Mouse (Mus musculus): ENCODE measurements around the gene Nenf. TPM values are rescaled to one million over a fixed set of nuclear protein-coding genes. Genes with fewer than 3 reads are reported as not detected.

Nenf gene
- polyA plus RNA-seq, 1 experiment from 2014 or later: 157 TPM

DNA sequence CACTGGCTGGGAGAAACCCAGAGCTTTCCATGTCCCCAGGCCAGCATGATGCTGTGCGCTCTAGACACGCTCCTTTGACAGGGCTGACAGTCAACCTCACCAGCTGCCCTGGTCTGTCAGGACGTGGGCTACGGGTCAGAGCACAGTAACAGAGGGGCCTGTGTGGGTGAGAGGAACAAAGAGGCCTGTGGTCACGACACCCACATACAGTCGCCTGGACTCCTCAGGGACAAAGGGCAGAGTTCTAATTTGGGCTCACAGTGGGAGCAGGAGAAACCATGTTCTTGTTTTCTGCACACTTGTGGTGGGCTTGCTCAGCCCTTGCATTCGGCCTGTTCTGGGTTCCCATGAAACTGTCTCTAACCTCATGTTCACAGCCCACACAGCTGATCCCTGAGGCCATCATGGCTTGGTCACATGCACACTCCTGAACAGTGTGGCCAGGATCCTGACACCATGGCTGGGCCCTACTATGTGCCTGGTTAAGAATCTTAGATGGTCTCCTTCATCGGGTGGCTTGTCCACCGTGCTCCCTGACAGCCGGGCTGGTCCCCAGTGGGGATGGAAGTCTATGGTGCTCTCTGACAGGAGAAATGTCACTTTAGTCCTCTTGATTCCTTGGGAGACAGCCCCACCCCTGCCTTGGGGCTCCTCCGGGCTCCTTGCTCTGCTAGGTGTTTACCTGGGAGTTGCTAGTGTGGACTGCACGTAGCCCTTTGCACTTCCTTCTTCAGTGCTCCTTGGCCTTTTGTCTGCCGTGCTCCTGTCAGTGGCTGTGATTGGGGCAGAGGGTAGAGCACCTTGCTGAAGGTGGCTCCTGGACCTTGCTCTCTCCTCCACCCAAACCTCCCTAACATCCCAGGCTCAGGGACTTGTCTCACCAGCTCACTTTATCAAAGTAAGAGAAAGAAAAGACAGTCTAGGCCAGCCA lies 34.6 kb downstream of the Nenf start:
- H3K4me2 ChIP-seq (ENCODE audit: low read length): no peak overlapping the region
- no peak for ATAC-seq (ENCODE audit: insufficient number of reproducible peaks, insufficient read depth, low FRiP score, low read depth)
- no peaks in the 10 kb centered on the region for H3K9me3 ChIP-seq (ENCODE audit: control insufficient read depth, low read length)
- H3K27me3 ChIP-seq (ENCODE audit: control insufficient read depth, insufficient read depth, low read length): no peaks in the 10 kb centered on the region
- H3K4me1 ChIP-seq (ENCODE audit: control insufficient read depth in 2 of 2, insufficient read depth in 2 of 2, low read length in 2 of 2): no peaks in the 10 kb centered on the region; a peak in 1 of 4 replicates
- 87% methylated on average over 13 of the region's 13 CpGs for WGBS
- no peaks in the 10 kb centered on the region for H3K36me3 ChIP-seq (ENCODE audit: control insufficient read depth, insufficient read depth, low read length)
- H3K9ac ChIP-seq (ENCODE audit: low read length): no peak overlapping the region
- no peak overlapping the region for H3K27ac ChIP-seq (replicated peaks in 1 of 2; ENCODE audit: control insufficient read depth in 1 of 2, insufficient read depth in 1 of 2, low read depth in 2 of 2, low read length in 2 of 2)
- no peak overlapping the region for H3K4me3 ChIP-seq (ENCODE audit: control insufficient read depth in 1 of 2, insufficient read depth in 1 of 2, low read depth in 1 of 2, low read length in 2 of 2)

GRCm38 (mm10) chr1:191282319-191282718 lies 35.7 kb downstream of the Nenf start:
- Histone ChIP-seq H3K9ac (ENCODE audit: low read length) (no peak overlapping the region), H3K4me2 (ENCODE audit: low read length) (no peak overlapping the region), H3K36me3 (ENCODE audit: control insufficient read depth, insufficient read depth, low read length) (no peaks in the 10 kb centered on the region), H3K4me3 (ENCODE audit: control insufficient read depth in 1 of 2, insufficient read depth in 1 of 2, low read depth in 1 of 2, low read length in 2 of 2) (no peak overlapping the region), H3K9me3 (ENCODE audit: control insufficient read depth, low read length) (no peaks in the 10 kb centered on the region), H3K27me3 (ENCODE audit: control insufficient read depth, insufficient read depth, low read length) (no peaks in the 10 kb centered on the region), H3K27ac (replicated peaks in 1 of 2; ENCODE audit: control insufficient read depth in 1 of 2, insufficient read depth in 1 of 2, low read depth in 2 of 2, low read length in 2 of 2) (no peak overlapping the region), H3K4me1 (ENCODE audit: control insufficient read depth in 2 of 2, insufficient read depth in 2 of 2, low read length in 2 of 2) (peaks cover 3 to 7% of the 10 kb centered on the region in 2 experiments; a peak in 3 of 4 replicates)
- ATAC-seq (ENCODE audit: insufficient number of reproducible peaks, insufficient read depth, low FRiP score, low read depth): no peak
- 90% methylated on average over 1 of the region's 1 CpGs for WGBS

DNA sequence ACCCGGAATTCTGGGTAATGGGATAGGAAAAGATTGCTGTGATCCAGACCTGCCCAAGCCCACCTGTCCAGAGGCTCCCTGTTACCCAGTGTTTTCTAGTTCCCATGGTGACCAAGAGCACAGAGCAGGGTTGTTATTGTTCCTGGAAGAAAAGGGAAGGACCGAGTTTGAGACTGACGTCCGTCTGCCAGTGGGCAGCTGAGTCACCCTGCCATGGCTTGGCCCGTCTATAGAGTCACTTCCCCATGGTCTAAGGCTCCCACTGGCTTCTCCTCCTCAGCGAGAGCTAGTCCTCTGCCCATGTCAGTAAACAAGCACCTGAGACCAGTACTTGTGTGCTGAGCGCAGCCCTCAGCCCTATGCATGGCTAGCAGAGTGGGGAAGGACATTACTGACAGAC lies 36.8 kb downstream of the Nenf start:
- no peak overlapping the region for H3K9ac ChIP-seq (ENCODE audit: low read length)
- H3K9me3 ChIP-seq (ENCODE audit: control insufficient read depth, low read length): no peaks in the 10 kb centered on the region
- no peak overlapping the region for H3K4me3 ChIP-seq (ENCODE audit: control insufficient read depth in 1 of 2, insufficient read depth in 1 of 2, low read depth in 1 of 2, low read length in 2 of 2)
- no peak for ATAC-seq (ENCODE audit: insufficient number of reproducible peaks, insufficient read depth, low FRiP score, low read depth)
- H3K4me2 ChIP-seq (ENCODE audit: low read length): no peak overlapping the region
- no peaks in the 10 kb centered on the region for H3K36me3 ChIP-seq (ENCODE audit: control insufficient read depth, insufficient read depth, low read length)
- peaks cover 7 to 9% of the 10 kb centered on the region in 2 experiments; a peak in 3 of 4 replicates for H3K4me1 ChIP-seq (ENCODE audit: control insufficient read depth in 2 of 2, insufficient read depth in 2 of 2, low read length in 2 of 2)
- H3K27ac ChIP-seq (replicated peaks in 1 of 2; ENCODE audit: control insufficient read depth in 1 of 2, insufficient read depth in 1 of 2, low read depth in 2 of 2, low read length in 2 of 2): no peak overlapping the region
- no peaks in the 10 kb centered on the region for H3K27me3 ChIP-seq (ENCODE audit: control insufficient read depth, insufficient read depth, low read length)
- 59% methylated on average over 7 of the region's 7 CpGs for WGBS

DNA sequence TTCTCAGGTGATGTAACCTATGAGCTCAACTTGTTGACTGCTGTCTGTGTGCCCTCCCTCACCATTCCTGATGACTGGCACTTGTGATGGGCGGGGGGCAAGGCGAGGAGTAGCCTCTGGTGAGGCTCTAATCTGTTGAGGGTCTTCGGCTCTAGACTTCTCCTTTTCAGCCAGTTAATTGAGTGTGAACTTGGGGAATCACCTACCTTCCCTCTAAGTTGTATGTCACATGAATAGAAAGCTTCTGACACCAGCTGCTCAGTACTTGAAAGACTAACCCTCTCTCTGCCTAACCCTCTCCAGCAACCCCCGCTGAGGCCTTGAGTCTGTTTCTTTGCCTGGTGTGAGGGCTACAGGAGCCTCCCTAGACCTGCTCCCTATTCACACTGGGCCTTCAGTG lies 39.7 kb downstream of the Nenf start:
- 81% methylated on average over 4 of the region's 4 CpGs for WGBS
- Histone ChIP-seq H3K36me3 (ENCODE audit: control insufficient read depth, insufficient read depth, low read length) (no peaks in the 10 kb centered on the region), H3K9ac (ENCODE audit: low read length) (no peak overlapping the region), H3K4me1 (ENCODE audit: control insufficient read depth in 2 of 2, insufficient read depth in 2 of 2, low read length in 2 of 2) (peaks cover 7 to 9% of the 10 kb centered on the region in 2 experiments; a peak in 3 of 4 replicates), H3K9me3 (ENCODE audit: control insufficient read depth, low read length) (no peaks in the 10 kb centered on the region), H3K27ac (replicated peaks in 1 of 2; ENCODE audit: control insufficient read depth in 1 of 2, insufficient read depth in 1 of 2, low read depth in 2 of 2, low read length in 2 of 2) (no peak overlapping the region), H3K4me2 (ENCODE audit: low read length) (no peak overlapping the region), H3K27me3 (ENCODE audit: control insufficient read depth, insufficient read depth, low read length) (no peaks in the 10 kb centered on the region), H3K4me3 (ENCODE audit: control insufficient read depth in 1 of 2, insufficient read depth in 1 of 2, low read depth in 1 of 2, low read length in 2 of 2) (no peak overlapping the region)
- ATAC-seq (ENCODE audit: insufficient number of reproducible peaks, insufficient read depth, low FRiP score, low read depth): no peak

GRCm38 (mm10) chr1:191277549-191278059 lies 40.4 kb downstream of the Nenf start:
- Histone ChIP-seq H3K9me3 (ENCODE audit: control insufficient read depth, low read length) (no peaks in the 10 kb centered on the region), H3K9ac (ENCODE audit: low read length) (no peak overlapping the region), H3K36me3 (ENCODE audit: control insufficient read depth, insufficient read depth, low read length) (no peaks in the 10 kb centered on the region), H3K4me3 (ENCODE audit: control insufficient read depth in 1 of 2, insufficient read depth in 1 of 2, low read depth in 1 of 2, low read length in 2 of 2) (no peak overlapping the region), H3K27me3 (ENCODE audit: control insufficient read depth, insufficient read depth, low read length) (no peaks in the 10 kb centered on the region), H3K27ac (replicated peaks in 1 of 2; ENCODE audit: control insufficient read depth in 1 of 2, insufficient read depth in 1 of 2, low read depth in 2 of 2, low read length in 2 of 2) (peak overlapping the region in 1 of 2 experiments; percentile 46; a peak in 1 of 4 replicates), H3K4me1 (ENCODE audit: control insufficient read depth in 2 of 2, insufficient read depth in 2 of 2, low read length in 2 of 2) (peaks cover 7 to 9% of the 10 kb centered on the region in 2 experiments; a peak in 3 of 4 replicates), H3K4me2 (ENCODE audit: low read length) (no peak overlapping the region; the same call in 1 of the 2 replicates)
- ATAC-seq (ENCODE audit: insufficient number of reproducible peaks, insufficient read depth, low FRiP score, low read depth): no peak
- WGBS: 62% methylated on average over 14 of the region's 14 CpGs

DNA sequence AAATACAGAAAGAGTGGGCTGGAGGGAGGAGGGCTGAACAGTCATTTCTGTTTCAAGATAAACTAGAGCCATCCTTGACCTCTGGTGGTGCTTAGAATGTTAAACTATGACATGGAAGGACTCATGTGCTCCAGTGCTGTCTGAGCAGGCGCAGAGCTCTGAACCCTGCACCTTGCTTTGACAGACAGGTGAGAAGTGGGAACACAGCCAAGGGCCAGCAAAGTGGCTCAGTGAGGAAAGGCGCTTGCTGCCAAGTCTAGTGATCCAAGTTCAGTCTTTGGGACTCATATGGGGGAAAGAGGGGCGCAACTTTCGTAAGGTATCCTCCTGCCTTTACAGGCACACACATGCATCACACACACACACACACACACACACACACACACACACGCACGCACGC lies 41.8 kb downstream of the Nenf start:
- H3K36me3 ChIP-seq (ENCODE audit: control insufficient read depth, insufficient read depth, low read length): no peaks in the 10 kb centered on the region
- WGBS: 84% methylated on average over 7 of the region's 7 CpGs
- ATAC-seq (ENCODE audit: insufficient number of reproducible peaks, insufficient read depth, low FRiP score, low read depth): no peak
- H3K27ac ChIP-seq (replicated peaks in 1 of 2; ENCODE audit: control insufficient read depth in 1 of 2, insufficient read depth in 1 of 2, low read depth in 2 of 2, low read length in 2 of 2): no peak overlapping the region
- H3K27me3 ChIP-seq (ENCODE audit: control insufficient read depth, insufficient read depth, low read length): no peaks in the 10 kb centered on the region
- H3K4me2 ChIP-seq (ENCODE audit: low read length): no peak overlapping the region
- no peak overlapping the region for H3K9ac ChIP-seq (ENCODE audit: low read length)
- no peaks in the 10 kb centered on the region for H3K9me3 ChIP-seq (ENCODE audit: control insufficient read depth, low read length)
- peaks cover 7 to 9% of the 10 kb centered on the region in 2 experiments; a peak in 2 of 4 replicates for H3K4me1 ChIP-seq (ENCODE audit: control insufficient read depth in 2 of 2, insufficient read depth in 2 of 2, low read length in 2 of 2)
- no peak overlapping the region for H3K4me3 ChIP-seq (ENCODE audit: control insufficient read depth in 1 of 2, insufficient read depth in 1 of 2, low read depth in 1 of 2, low read length in 2 of 2)

- Histone ChIP-seq H3K4me2 (ENCODE audit: low read length) (no peak overlapping the region), H3K36me3 (ENCODE audit: control insufficient read depth, insufficient read depth, low read length) (no peaks in the 10 kb centered on the region), H3K9me3 (ENCODE audit: control insufficient read depth, low read length) (no peaks in the 10 kb centered on the region), H3K9ac (ENCODE audit: low read length) (no peak overlapping the region), H3K27me3 (ENCODE audit: control insufficient read depth, insufficient read depth, low read length) (no peaks in the 10 kb centered on the region), H3K27ac (replicated peaks in 1 of 2; ENCODE audit: control insufficient read depth in 1 of 2, insufficient read depth in 1 of 2, low read depth in 2 of 2, low read length in 2 of 2) (no peak overlapping the region), H3K4me3 (ENCODE audit: control insufficient read depth in 1 of 2, insufficient read depth in 1 of 2, low read depth in 1 of 2, low read length in 2 of 2) (no peak overlapping the region), H3K4me1 (ENCODE audit: control insufficient read depth in 2 of 2, insufficient read depth in 2 of 2, low read length in 2 of 2) (peaks cover 7 to 9% of the 10 kb centered on the region in 2 experiments; a peak in 2 of 4 replicates)
- no peak; the same call in 1 of the 2 replicates for ATAC-seq (ENCODE audit: insufficient number of reproducible peaks, insufficient read depth, low FRiP score, low read depth)
- 8% methylated on average over 12 of the region's 12 CpGs for WGBS
Observed at GRCm38 (mm10) chr1:191275527-191275926, 42.5 kb downstream of the Nenf start.

Data from heart, embryonic 14.5 days (tissue).